Mouse (Mus musculus) gonadal fat pad, adult 2 months (tissue): ENCODE measurements around the gene Cish. TPM values are rescaled to one million over a fixed set of nuclear protein-coding genes. Genes with fewer than 3 reads are reported as not detected.

ENCODE experiments used
- DNase-seq: peaks from one replicate; pipeline ENCODE4 v3.0.0-alpha.2; 2012; ENCODE audit warnings: low read depth
- polyA plus RNA-seq: library from polyadenylated mRNA; depleted of rRNA; stranded (reverse); fragments of >200 nt; gene quantifications from 2 replicates; pipeline ENCODE4 v1.2.3, GENCODE M21; 2012; rRNA removed

Cish gene
- 14.5 and 18.3 TPM in 2 replicates for polyA plus RNA-seq

- DNase-seq, result no peak
Measured at GRCm38 (mm10) chr9:107296016-107296040, at the start of gene Cish. Gene Cish (plus strand): TSS chr9:107296026.

GRCm38 (mm10) chr9:107246170-107246569 is 49.7 kb upstream of the Cish start:
- no peak for DNase-seq

- no peak for DNase-seq
Measured at GRCm38 (mm10) chr9:107249154-107249553, 46.7 kb upstream of the Cish start.

- DNase-seq, result no peak
Measured at GRCm38 (mm10) chr9:107250416-107251337, 45.1 kb upstream of the Cish start.

- DNase-seq, result no peak
Measured at GRCm38 (mm10) chr9:107252164-107252563, 43.7 kb upstream of the Cish start.

GRCm38 (mm10) chr9:107254476-107254875 is 41.4 kb upstream of the Cish start:
- DNase-seq, result no peak

- DNase-seq, result peak; percentile 60
Measured at GRCm38 (mm10) chr9:107254925-107255324, 40.9 kb upstream of the Cish start.

- DNase-seq, result no peak
Measured at GRCm38 (mm10) chr9:107255596-107255995, 40.2 kb upstream of the Cish start.

- no peak for DNase-seq
Measured at GRCm38 (mm10) chr9:107259571-107259970, 36.3 kb upstream of the Cish start.

GRCm38 (mm10) chr9:107260429-107260828 is 35.4 kb upstream of the Cish start:
- no peak for DNase-seq

GRCm38 (mm10) chr9:107260836-107261235 is 35.0 kb upstream of the Cish start:
- no peak for DNase-seq

GRCm38 (mm10) chr9:107261792-107262191 is 34.0 kb upstream of the Cish start:
- no peak for DNase-seq

- DNase-seq, result no peak
Measured at GRCm38 (mm10) chr9:107262375-107262774, 33.5 kb upstream of the Cish start.

GRCm38 (mm10) chr9:107263912-107264311 is 31.9 kb upstream of the Cish start:
- no peak for DNase-seq

- DNase-seq, result no peak
Measured at GRCm38 (mm10) chr9:107264731-107265130, 31.1 kb upstream of the Cish start.

GRCm38 (mm10) chr9:107267028-107267427 is 28.8 kb upstream of the Cish start:
- no peak for DNase-seq

- no peak for DNase-seq
Measured at GRCm38 (mm10) chr9:107267721-107268402, 28.0 kb upstream of the Cish start.

- DNase-seq, result no peak
Measured at GRCm38 (mm10) chr9:107269772-107270171, 26.1 kb upstream of the Cish start.

- DNase-seq, result no peak
Measured at GRCm38 (mm10) chr9:107271177-107271938, 24.5 kb upstream of the Cish start.

GRCm38 (mm10) chr9:107272284-107272683 is 23.5 kb upstream of the Cish start:
- no peak for DNase-seq

GRCm38 (mm10) chr9:107273184-107273583 is 22.6 kb upstream of the Cish start:
- DNase-seq, result no peak

- DNase-seq, result no peak
Measured at GRCm38 (mm10) chr9:107274751-107275150, 21.1 kb upstream of the Cish start.

GRCm38 (mm10) chr9:107275710-107276109 is 20.1 kb upstream of the Cish start:
- DNase-seq, result no peak
